Mouse (Mus musculus) kidney, postnatal 4 days (tissue): ENCODE measurements around the gene Hist1h2bh.

Source experiments
- DNase-seq, 2 experiments: peaks; one replicate each; pipeline ENCODE4 v3.0.0; 2021; ENCODE audit warnings: mixed read lengths in 2 of 2

Gene Hist1h2bh

GRCm38 (mm10) chr13:23505662-23506345 is 37.4 kb downstream of the Hist1h2bh start:
- DNase-seq: no peak

GRCm38 (mm10) chr13:23503797-23504196 is 39.4 kb downstream of the Hist1h2bh start:
- DNase-seq: peak; percentile 41 to 51

- no peak for DNase-seq
These were observed 40.3 kb downstream of the Hist1h2bh start for GRCm38 (mm10) chr13:23502916-23503315.

- no peak for DNase-seq
These were observed 41.1 kb downstream of the Hist1h2bh start for GRCm38 (mm10) chr13:23502031-23502567.

- no peak for DNase-seq
These were observed 41.7 kb downstream of the Hist1h2bh start for GRCm38 (mm10) chr13:23501511-23501910.

- peak; percentile 64 to 72 for DNase-seq
These were observed 42.6 kb downstream of the Hist1h2bh start for GRCm38 (mm10) chr13:23500424-23501200.

- DNase-seq: no peak
These were observed 43.2 kb downstream of the Hist1h2bh start for GRCm38 (mm10) chr13:23499943-23500342.

GRCm38 (mm10) chr13:23498653-23499052 is 44.5 kb downstream of the Hist1h2bh start:
- DNase-seq: no peak

- DNase-seq: peak; percentile 35 to 48
These were observed 45.4 kb downstream of the Hist1h2bh start for GRCm38 (mm10) chr13:23497656-23498321.

- DNase-seq: no peak
These were observed 47.7 kb downstream of the Hist1h2bh start for GRCm38 (mm10) chr13:23495526-23495925.

GRCm38 (mm10) chr13:23491990-23492389 is 51.2 kb downstream of the Hist1h2bh start:
- no peak for DNase-seq
